Mouse (Mus musculus) c-Kit-positive CD71-positive TER-119-negative erythroid progenitor cells, embryonic 14.5 days (primary cell): Measurements from ENCODE around the gene Gm20388.

Experiments
- DNase-seq: peaks from one replicate; pipeline ENCODE4 v3.0.0-alpha.2; 2013; ENCODE audit warnings: low read depth

The Gm20388 gene

DNA sequence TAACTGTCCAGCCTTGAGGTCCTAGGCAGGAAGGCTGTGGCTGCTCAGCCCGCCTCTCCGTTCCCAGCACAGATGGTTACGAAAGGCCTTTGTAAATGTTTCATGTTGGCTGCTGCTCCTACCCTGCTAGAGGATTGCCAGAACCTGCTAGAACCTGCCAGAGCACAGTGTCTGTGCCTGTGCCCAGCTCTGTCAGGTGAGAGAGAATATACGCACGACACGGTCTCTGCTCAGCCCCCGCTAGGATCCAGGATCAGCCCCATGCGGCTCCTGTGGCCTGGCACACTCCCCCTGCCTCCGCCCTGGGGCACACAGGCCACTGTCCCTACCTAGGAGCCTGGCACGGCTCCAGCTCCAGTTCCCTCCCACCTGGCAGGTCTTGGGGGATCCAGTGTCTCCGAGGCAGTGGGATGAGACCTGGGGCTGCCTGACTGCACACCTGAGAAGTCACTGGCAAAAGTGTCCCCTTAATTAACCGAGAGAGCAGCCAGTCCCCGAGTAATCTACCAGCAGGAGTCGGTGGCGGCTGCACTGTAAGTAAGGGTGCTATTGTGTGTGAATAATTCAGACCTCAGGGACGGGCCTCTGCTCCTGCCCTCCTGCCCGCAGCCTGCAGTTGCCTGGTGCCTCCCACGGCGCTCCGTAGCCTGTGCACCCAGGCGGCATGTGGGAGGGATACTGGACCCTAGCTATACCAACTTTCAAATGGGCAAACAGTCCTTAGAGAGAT, 527.2 kb downstream of the Gm20388 start:
- DNase-seq: no peak

DNA sequence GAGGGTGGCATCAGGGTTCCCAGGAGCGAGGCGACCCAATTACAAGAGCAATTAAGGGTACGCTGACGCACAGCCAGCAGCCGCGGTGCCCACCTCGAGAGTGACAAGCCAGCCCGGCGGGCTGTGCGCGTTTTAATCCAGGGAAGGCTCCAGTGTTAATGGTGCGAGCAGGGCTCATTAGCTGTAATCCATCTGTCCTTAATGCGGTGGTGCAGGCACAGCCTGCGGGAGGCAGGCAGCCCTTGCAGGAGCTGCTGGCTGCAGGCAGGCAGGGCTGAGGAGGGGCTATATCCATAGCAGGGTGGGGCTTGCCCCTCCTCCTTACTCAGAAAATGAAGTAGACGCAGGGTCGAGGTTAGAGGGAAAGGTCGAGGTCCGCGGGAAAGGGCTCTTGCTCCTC, 528.7 kb downstream of the Gm20388 start:
- no peak for DNase-seq

DNA sequence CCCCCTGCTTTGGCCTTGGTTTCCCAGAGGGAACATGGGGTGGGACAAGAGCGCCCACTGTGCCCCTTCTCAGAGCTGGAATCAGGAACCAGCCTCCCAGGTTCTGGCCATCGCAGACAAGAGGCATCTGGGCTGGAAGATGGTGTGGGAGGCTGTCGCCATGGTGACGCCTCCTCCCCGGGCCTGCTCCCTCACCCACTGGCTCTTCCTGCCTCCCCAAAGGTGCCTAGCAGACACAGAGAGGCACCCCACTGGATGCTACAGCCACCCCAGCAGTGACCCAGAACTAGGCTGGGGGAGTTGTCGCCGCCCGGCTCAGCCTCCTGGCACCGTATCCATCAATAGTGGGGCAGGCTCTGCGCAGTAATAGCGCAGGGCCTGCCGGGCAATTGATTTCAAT, 530.1 kb downstream of the Gm20388 start:
- no peak for DNase-seq

DNA sequence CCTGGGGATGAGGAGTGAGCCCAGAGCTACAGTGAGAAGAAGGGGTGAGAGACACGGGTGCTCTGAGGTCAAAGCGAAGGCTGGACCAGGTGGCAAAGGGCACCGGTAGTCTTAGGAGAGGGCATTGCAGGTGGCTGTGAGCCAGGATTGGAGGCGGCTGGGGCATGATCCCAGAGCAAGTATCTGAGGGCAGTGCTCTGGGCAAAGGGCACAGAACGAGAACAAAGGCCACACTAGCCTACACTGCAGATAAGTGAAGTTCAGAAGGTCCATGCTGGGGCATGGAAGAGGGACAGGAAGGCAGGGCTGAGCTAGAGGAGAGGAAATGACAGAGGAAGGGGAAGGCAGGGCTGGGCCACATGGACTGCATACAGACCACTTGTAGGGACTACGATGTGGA, 531.0 kb downstream of the Gm20388 start:
- DNase-seq: no peak

DNA sequence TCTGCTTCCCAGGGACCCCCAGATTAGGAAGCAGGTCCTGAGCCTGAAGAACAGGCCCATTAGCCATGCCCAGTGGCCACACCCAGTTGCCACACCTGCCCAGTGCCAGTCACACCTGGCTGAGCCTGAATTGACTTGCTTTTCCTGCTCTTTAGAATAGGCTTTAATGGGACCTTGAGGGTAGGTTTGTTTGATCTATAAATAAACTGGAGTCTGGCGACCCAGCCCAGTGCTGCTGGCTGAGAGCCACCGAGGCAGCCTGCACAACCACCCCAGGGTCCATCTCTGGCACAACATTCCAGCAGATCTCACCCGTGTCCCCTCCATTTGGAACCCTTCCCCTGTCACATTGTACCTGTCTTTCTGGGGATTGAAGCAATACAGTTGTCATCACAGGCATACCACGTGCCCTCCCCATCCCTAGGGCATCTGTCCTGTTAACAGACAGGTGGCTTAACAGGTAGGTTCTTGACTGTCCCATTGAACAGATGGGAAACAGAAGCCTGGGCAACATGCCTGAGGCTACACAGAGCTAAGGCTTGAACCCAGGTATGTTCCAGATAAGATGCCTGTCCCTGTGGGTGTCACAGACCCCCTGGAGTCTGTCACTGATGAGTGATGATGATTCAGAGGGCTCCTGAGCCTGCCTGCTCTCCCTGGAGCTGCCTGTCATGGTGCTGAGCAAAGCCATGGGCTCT, 531.8 kb downstream of the Gm20388 start:
- DNase-seq: no peak

DNA sequence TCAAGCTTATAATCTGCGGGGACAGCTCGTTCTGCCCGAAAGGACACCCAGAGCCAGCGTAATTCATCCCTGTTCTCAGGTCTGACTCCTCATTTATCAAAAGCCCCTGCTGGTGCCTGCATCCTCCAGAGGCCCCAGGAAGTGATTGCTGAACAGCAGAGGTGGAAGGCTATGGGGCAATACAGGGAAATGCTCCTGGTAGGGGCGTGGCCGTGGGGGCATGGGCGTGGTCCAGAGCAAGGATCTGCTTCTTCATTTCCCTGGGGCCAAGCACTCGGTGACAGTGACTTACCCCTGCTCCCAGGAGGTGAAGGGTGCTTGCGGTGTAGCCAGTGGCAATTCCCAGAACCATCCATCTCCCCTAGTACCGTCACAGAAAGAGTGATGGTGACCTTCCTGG, 534.6 kb downstream of the Gm20388 start:
- DNase-seq: no peak

DNA sequence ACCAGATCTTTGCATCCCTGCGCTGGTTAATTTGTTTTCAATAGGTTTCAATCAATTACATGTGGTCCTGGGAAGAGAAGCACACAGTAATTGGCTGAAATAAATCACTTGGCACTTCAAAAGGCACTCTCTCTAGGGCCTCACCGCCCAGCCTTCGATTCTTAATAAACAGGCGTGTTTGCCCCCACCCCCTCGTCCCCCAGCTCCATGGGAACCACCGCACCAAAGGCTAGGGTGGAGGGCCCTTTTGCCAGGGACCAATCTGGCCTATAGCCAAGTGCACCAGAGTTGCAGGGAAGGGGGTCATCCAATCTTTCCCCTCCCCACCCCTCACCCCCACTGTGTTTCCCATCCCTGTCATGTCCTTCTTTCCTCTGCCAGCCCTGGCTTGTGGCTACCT, 537.5 kb downstream of the Gm20388 start:
- DNase-seq: no peak

DNA sequence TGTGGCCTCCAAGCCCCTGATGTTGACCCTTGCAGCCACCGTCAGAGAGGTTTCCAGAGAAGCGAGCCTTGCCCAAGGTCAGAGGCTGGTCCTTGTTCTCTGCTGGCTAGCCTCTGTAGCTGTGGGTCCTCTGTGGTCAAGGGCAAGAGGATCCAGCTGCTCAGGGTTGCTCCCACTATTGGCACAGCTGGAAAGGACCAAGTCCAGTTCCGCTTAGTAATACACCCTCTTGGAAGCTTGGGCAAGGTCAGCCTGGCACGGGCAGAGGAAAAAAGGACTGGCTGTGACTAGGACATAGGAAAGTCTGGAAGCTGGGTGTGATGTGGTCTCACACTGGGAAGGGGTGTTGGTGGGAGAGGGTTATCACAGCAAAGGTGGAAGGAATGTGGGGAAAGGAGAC, 538.5 kb downstream of the Gm20388 start:
- no peak for DNase-seq

DNA sequence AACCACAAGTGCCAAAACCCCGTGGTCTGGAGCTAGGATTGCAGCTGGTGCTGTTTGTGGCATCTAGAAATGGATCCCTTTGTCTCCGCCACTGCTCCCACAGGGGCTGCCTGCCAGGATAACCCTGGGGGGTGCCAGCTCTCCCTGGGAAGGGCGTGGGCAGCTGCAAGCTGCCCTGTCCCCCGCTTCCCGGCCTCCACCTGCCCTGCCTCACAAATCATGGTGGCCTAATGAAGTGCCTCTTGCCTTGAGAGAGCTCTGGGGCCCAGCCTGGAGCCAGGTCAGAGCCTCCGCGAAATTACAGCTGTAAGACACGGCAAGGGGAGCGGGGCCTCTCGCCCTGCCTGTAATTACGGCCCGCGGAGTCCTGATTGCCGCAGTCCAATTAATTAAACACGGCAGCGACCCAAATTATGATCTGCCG, 539.0 kb downstream of the Gm20388 start:
- no peak for DNase-seq

DNA sequence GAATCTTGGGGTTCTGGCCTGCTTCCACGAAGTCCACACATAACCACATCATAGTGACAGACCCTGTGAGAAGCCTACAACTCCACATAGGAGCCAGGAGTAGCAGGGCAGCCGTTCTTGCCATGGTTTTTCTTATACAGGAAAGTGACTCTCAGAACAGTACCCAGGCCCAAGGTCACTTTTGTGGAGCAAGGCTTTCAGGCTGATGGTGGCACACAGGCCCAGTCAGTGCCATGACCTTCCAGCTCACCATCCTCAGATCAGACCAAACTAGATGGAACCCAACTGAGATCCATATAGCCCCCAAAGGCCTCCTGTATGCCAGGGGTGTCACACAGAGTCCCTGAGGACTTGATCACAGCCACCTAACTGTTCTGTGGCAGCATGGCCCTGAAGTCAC, 541.5 kb downstream of the Gm20388 start:
- no peak for DNase-seq

DNA sequence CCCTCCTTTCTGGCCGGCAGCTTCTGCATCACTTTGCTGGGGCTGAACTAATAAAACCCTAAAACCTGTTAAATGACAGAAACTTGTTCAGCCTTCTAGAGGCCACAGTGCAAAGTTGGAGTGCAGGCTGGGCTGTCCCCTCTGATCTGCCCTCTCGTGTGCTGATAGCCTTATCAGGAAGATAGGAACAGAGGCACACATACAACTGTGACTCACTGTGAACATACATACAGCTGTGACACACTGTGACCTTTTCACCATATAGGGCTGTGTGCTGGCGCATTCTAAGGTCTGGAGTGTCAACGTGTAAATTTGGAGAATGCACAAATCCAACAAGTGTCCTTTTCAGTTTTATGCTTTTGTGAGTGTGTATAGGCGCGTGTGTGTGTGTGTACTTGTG, 543.8 kb downstream of the Gm20388 start:
- DNase-seq: no peak

DNA sequence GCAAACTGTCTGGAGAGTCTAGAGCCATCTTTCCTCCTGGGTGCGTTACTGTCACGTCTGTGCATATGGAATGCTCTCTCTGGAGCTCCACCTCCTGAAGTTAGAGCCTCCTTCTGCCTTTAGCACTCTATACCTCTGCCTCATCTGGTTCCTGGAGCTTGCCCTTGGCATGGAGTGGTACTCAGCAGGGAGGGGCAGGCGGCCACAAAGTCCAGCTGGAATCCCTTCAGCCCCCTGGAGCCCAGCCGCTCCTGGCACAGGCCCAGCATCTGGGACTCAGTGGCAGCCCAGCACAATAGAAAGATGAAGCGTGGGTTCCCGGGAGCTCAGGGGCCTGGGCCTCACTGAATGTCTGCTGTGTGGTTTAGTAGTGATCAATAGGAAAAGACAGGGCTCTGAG, 549.7 kb downstream of the Gm20388 start:
- no peak for DNase-seq

DNA sequence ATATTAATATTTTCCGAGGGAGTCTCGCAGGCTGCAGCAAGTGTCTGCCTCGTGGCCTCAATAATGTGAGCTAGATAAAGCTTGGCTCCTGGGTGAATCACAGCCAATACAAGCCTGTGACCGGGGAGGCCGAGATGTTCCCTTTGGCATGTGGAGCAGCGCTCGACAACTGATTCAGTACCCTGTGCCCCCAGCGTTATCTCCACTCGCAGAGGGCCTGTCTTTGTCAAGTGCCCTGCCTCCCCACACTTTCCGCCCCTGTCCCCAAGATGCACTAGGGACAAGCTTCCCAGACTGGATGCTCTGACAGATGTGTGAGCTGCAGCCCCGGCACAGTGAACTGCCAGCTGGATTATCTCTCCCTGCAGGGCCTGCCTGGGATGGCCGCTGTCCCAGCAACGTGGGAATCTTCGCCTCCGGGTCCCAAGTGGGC, 551.5 kb downstream of the Gm20388 start:
- DNase-seq: peak; percentile 59

DNA sequence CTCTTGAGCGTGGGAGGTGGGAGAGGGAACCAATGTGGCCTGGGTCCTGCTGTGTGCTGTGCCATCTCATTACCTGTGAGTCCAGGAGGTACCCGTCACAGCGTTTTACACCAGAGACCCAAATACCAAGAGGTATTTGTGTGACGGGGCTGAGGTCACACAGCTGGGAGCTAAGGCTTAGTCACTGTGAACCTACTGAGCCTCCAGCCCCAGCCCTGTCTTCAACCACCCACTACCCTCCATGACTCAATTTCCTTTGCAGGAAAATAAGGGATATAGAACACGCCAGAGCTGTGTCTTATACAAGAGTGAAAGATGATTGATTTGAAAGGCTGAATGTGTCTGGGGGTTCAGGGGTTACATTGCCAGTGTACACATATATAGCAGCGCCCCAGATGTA, 552.0 kb downstream of the Gm20388 start:
- DNase-seq: no peak

DNA sequence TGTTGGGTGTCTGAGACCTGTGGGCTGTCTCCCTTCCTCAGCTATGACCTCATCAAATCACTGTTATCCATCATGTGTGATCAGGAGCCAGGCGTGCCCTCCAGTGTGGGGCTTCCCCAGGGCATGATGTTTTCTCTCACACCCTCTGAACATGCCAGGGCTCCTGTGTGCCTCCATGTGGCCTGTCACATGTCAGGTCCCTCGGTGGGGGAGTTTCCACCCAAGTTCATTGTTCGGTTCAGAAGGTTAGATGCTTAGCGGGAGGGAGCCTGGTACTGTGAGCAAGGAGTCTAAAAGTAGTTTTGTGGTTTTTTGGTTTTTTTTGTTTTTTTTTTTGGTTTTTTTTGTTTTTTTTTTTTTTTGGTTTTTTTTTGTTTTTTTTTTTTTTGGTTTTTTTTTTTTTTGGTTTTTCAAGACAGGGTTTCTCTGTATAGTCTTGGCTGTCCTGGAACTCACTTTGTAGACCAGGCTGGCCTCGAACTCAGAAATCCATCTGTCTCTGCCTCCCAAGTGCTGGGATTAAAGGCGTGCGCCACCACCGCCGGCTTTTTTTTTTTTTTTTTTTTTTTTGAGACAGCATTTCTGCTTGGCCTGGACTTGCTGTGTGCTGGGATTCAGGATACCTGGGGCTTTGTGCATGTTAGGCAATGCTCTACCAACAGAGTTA, 553.4 kb downstream of the Gm20388 start:
- no peak for DNase-seq

DNA sequence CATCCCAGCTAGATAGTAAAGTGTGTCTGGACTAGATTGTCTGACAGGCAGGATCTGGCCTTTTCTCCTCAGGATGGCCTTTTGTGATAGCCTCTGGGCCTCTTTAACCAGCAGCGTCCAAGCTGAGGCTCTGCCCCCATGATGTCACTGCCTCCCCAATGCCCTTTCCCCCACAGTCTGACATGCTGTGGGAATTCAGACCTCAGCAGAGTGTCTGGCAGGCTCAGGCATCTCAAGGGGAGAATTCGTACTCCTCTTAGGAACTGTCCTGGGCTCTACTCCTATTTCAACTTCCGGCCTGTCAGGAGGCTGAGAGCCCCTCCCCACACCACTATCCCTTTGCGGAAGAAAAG, 553.9 kb downstream of the Gm20388 start:
- no peak for DNase-seq

DNA sequence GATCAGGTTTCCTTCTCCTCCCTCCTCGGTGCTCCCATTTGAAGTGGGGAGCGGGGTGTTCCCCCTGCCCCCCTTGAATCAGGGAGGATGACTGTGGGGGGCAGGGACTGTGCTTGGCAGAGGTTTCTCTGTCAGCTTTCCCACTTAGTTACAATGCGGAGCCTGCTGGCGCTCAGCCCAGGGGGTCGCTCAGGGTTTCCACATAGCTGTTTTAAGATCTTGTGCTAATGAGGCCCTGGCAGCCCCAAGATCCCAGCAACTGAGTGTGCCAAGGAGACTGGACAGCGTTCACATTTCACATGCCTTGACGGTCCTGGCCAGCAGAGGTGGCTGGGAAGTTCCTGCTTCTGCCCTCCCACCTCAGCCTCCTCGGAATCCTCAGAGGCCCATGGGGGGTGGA, 555.1 kb downstream of the Gm20388 start:
- no peak for DNase-seq

DNA sequence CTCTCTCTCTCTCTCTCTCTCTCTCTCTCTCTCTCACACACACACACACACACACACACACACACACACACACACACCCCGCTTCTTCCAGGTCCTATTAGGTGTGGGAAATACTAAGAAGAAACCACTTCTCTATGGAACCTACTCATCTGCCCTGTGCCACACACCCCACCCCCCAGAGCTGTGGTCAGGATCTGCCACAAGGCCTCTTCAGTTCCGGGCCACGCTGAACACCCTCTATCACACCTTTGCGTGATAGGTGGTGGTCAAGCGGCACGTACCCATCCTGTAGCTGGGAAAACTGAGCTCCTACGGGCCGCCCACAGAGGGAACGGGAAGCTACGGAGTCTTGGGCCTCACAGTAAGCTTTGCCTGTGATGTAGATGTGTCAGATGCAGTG, 555.6 kb downstream of the Gm20388 start:
- no peak for DNase-seq

DNA sequence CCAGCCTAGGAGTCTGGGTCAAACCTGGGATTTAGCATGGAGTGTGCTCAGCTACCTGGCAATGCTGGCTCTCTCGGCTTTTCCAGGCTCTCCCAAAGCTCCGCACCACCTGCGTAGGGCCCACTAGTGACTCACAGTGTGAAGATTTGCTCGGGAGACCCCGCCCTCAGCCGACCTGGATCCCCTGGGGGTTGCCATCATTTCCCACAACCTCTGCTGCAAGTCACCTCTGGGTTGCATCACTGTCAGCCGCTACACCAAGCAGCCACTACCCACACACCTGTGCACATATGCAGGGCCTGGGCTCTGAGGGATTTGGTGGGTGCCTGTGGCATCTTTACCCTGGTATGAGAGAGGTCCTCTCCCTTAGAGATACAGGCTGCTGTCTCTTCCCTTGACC, 557.0 kb downstream of the Gm20388 start:
- DNase-seq: no peak

DNA sequence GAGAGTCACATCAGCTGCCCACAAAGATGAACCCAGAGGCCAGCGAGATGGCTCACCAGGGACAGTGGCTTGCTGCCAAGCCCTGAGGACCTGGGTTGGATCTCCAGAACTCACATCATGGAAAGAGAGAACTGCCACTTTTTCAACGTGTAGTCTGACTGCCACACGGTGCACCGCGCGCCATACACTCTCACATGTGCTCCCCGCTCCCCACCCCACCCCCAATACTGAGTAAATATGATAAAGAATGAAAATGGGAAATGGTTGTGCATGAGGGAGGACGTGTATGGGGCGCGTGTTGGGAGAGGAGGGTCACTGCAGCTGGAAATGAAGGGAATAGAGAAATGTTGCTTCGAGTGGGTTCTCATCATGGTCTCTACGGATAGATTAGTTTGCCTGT, 559.5 kb downstream of the Gm20388 start:
- no peak for DNase-seq

DNA sequence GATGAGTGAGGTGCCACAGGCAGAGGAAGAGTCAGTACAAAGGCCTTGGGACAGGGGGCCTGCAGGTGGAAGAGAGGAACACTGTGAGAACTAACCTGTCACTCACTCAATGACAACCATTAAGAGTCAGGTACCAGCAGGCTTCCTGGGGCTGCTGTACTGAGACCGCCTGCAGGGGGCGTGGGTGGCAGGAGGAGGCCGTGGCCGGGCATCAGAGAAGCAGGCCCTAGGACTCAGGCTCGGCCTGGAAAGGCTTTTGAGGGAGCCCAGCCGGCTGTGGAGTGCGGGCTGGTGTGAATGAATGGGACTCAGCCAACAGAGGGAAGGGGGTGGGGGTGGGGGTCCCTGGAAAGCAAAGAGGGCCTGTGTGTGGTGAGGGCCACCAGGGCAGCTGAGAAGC, 560.5 kb downstream of the Gm20388 start:
- DNase-seq: no peak

DNA sequence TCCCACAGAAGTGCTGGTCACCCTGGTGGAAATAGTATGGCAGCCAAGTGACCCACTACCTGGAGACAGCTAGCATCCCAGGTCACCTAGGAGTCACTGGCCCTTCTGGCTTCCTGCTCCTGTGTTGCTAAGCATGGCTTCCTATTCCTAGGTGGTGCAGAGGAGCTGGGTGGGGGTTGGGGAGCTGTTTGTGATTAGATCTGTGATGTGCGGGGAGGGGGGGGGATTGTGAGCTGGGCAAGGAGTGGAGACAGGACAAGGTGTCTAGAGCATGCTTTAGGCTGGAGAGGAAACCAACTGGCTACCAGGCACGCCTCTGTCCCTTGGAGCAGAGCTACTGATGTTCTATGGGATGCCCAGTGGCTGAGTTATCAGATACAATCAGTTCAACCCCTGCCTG, 561.1 kb downstream of the Gm20388 start:
- no peak for DNase-seq

DNA sequence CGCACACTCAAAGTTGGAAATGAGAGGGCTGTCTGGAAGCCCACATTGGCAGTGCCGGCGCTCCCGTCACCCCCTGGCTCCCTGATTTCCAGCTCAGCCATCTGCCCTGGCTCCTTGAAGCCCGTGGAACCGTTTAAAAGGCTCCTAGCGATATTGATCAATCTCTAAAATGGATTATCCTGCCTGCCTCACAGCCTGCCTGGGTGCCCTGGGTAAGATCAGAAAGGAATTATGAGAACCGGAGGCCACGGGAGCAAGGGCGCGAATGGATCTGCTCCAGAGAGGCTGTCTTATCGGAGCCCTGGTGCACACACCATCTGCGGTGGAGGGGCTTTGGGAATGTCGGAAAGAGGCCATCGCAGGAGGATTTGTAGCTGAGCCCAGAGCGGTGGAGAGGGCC, 561.6 kb downstream of the Gm20388 start:
- no peak for DNase-seq
